Comparison of ENCODE assay signal across 25 mouse cellular contexts in the genomic region with DNA sequence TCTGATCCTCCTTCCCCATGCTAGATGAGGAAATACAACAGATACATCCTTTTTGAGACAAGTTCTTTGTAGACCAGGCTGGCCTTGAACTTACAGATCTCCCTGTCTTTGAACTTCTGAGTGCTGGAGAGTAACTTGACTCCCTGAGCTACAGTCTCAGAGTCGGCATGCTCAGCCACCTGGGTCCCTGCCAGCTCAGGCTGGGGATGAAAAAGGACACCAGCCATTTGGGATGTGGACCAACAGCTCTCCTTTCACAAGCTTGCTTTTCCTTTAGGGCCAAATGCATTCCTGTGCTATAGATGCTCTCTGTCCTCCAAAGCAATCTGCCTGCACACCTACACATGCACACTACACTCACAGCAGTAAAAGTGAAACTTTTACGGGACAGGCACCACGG. TPM values are rescaled to one million over a fixed set of nuclear protein-coding genes. Genes with fewer than 3 reads are reported as not detected.
DNase-seq lines count a peak whose midpoint lies in the region; ATAC-seq lines count a peak whose summit lies in the region.
"Had no signal": no experiment of that assay in that cellular context is flagged by ENCODE, and none has a peak within 500 bp of the region (broad histone marks: within the 10 kb centered on the region; RNA-seq: fewer than 3 reads in every experiment).

No protein-coding gene starts in this region.

- intact Hi-C loops in left cerebral cortex, postnatal 36 days (cut with DNase I) = no loop called here

- WGBS in intestine, embryonic 15.5 days = 46% methylated on average over 3 of the region's 3 CpGs
- WGBS in hindbrain, embryonic 11.5 days = 79% methylated on average over 3 of the region's 3 CpGs

- H3K27me3 ChIP-seq in intestine, embryonic 15.5 days (replicated peaks) = no peaks in the 10 kb centered on the region
- no peaks in the 10 kb centered on the region for H3K27me3 ChIP-seq in hindbrain, embryonic 11.5 days (ENCODE audit: control insufficient read depth, insufficient read depth, low read length)
- H3K27me3 ChIP-seq: embryonic facial prominence, embryonic 15.5 days; heart, embryonic 15.5 days; limb, embryonic 15.5 days; megakaryocyte, embryonic 14.5 days; midbrain, embryonic 15.5 days had no signal

- H3K36me3 ChIP-seq in intestine, embryonic 15.5 days = no peaks in the 10 kb centered on the region
- H3K36me3 ChIP-seq in hindbrain, embryonic 11.5 days (ENCODE audit: control insufficient read depth, insufficient read depth, low read length) = peaks cover 3% of the 10 kb centered on the region; the same call in 1 of the 2 replicates
- H3K36me3 ChIP-seq: midbrain, embryonic 15.5 days had no signal

- ATAC-seq in cerebellum, adult (ENCODE audit: insufficient number of reproducible peaks, low FRiP score, low TSS enrichment) = no peak
- no peak for ATAC-seq in intestine, embryonic 15.5 days
- ATAC-seq in hindbrain, embryonic 11.5 days (ENCODE audit: low FRiP score) = no peak
- ATAC-seq: inflammation-experienced regulatory T-cells, adult 6 months; midbrain, embryonic 15.5 days had no signal

- H3K4me1 ChIP-seq in intestine, embryonic 15.5 days (replicated peaks) = no peaks in the 10 kb centered on the region
- H3K4me1 ChIP-seq in hindbrain, embryonic 11.5 days (replicated peaks; ENCODE audit: control insufficient read depth, insufficient read depth, low read length) = no peaks in the 10 kb centered on the region
- H3K4me1 ChIP-seq: heart, embryonic 15.5 days; midbrain, embryonic 15.5 days had no signal

- H3K9me3 ChIP-seq in intestine, embryonic 15.5 days = no peaks in the 10 kb centered on the region
- H3K9me3 ChIP-seq in hindbrain, embryonic 11.5 days (ENCODE audit: control insufficient read depth, low read length) = no peaks in the 10 kb centered on the region
- H3K9me3 ChIP-seq: embryonic facial prominence, embryonic 15.5 days; heart, embryonic 15.5 days; limb, embryonic 15.5 days; megakaryocyte, embryonic 14.5 days; midbrain, embryonic 15.5 days had no signal

- no peak overlapping the region for H3K4me2 ChIP-seq in intestine, embryonic 15.5 days (replicated peaks)
- H3K4me2 ChIP-seq in hindbrain, embryonic 11.5 days (replicated peaks; ENCODE audit: low read depth, low read length) = no peak overlapping the region
- H3K4me2 ChIP-seq: embryonic facial prominence, embryonic 15.5 days; heart, embryonic 15.5 days; limb, embryonic 15.5 days; midbrain, embryonic 15.5 days had no signal

- H3K9ac ChIP-seq in intestine, embryonic 15.5 days = no peak overlapping the region
- H3K9ac ChIP-seq in hindbrain, embryonic 11.5 days (ENCODE audit: low read depth, low read length) = no peak overlapping the region
- H3K9ac ChIP-seq: embryonic facial prominence, embryonic 15.5 days; heart, embryonic 15.5 days; limb, embryonic 15.5 days; midbrain, embryonic 15.5 days had no signal

- H3K4me3 ChIP-seq in intestine, embryonic 15.5 days (replicated peaks) = no peak overlapping the region
- H3K4me3 ChIP-seq in hindbrain, embryonic 11.5 days (ENCODE audit: low read depth, low read length) = no peak overlapping the region
- H3K4me3 ChIP-seq: embryonic facial prominence, embryonic 15.5 days; heart, embryonic 15.5 days; limb, embryonic 15.5 days; megakaryocyte, embryonic 14.5 days; midbrain, embryonic 15.5 days had no signal

- peak; percentile 75 for DNase-seq in cerebellum, adult 11-12 months
- peak; percentile 71 for DNase-seq in brain, adult 2 months (ENCODE audit: low read depth, low spot score)
- peak; percentile 73 to 82 for DNase-seq in cerebellum, postnatal 25 days
- peak; percentile 66 for DNase-seq in gastrocnemius, postnatal 25 days
- DNase-seq in left cerebral cortex, postnatal 36 days (ENCODE audit: low spot score in 2 of 2) = no peak
- DNase-seq in hindbrain, embryonic 11.5 days (ENCODE audit: low spot score) = no peak
- DNase-seq: lung, postnatal 10 days had no signal

- H3K27ac ChIP-seq in intestine, embryonic 15.5 days = no peak overlapping the region
- H3K27ac ChIP-seq in hindbrain, embryonic 11.5 days (ENCODE audit: low read depth, low read length) = no peak overlapping the region
- H3K27ac ChIP-seq: embryonic facial prominence, embryonic 15.5 days; heart, embryonic 15.5 days; limb, embryonic 15.5 days; midbrain, embryonic 15.5 days; stomach, postnatal 0 days had no signal

RNA-seq across cellular contexts. Expression of gene Limd2, which starts 14.4 kb away (rescaled TPM):
- 1 to 10 TPM; 1.9 to 3.3 TPM for total RNA-seq in gastrocnemius, postnatal 25 days (2021)
- 100 to 1,000 TPM in 1 of 2 experiments, 10 to 100 TPM in 1; 98.5 to 104 TPM for total RNA-seq in left cerebral cortex, postnatal 36 days (2021)
- polyA plus RNA-seq in intestine, embryonic 15.5 days (2015; fragmentation: Nextera tagmentation; extraction: Ambion mirVana) = 94.0 and 108 TPM in 2 replicates
- 298 and 301 TPM in 2 replicates for polyA plus RNA-seq in hindbrain, embryonic 11.5 days (2014; fragmentation: Nextera tagmentation; extraction: Ambion mirVana)

RNA-seq across cellular contexts. Expression of gene Gm10840, which starts 14.4 kb away (rescaled TPM):
- not detected for total RNA-seq in gastrocnemius, postnatal 25 days (2021)
- not detected for total RNA-seq in left cerebral cortex, postnatal 36 days (2021)
- not detected in 2 replicates for polyA plus RNA-seq in intestine, embryonic 15.5 days (2015; fragmentation: Nextera tagmentation; extraction: Ambion mirVana)
- polyA plus RNA-seq in hindbrain, embryonic 11.5 days (2014; fragmentation: Nextera tagmentation; extraction: Ambion mirVana) = not detected in 2 replicates
- total RNA-seq: common myeloid progenitor, adult 5-6 weeks; heart, adult 18-20 months; layer of hippocampus, postnatal 25 days; left cerebral cortex, postnatal 14 days had no signal
- polyA plus RNA-seq: forebrain, embryonic 11.5 days; frontal cortex, adult 2 months; heart, embryonic 15.5 days; inflammation-experienced regulatory T-cells, adult 6 months; kidney, embryonic 14.5 days; large intestine, adult 2 months; liver, embryonic 16.5 days; stomach, postnatal 0 days had no signal

RNA-seq across cellular contexts. Expression of gene Strada, which starts 26.9 kb away (rescaled TPM):
- 10 to 100 TPM in 1 of 2 experiments, 1 to 10 TPM in 1; 9.8 to 10.2 TPM for total RNA-seq in gastrocnemius, postnatal 25 days (2021)
- 10 to 100 TPM; 26.6 to 31.2 TPM for total RNA-seq in left cerebral cortex, postnatal 36 days (2021)
- polyA plus RNA-seq in intestine, embryonic 15.5 days (2015; fragmentation: Nextera tagmentation; extraction: Ambion mirVana) = 14.0 and 14.9 TPM in 2 replicates
- polyA plus RNA-seq in hindbrain, embryonic 11.5 days (2014; fragmentation: Nextera tagmentation; extraction: Ambion mirVana) = 36.4 and 44.5 TPM in 2 replicates

RNA-seq across cellular contexts. Expression of gene Ccdc47, which starts 41.1 kb away (rescaled TPM):
- total RNA-seq in gastrocnemius, postnatal 25 days (2021) = 10 to 100 TPM; 58.1 to 69.1 TPM
- 10 to 100 TPM; 79.5 to 86.6 TPM for total RNA-seq in left cerebral cortex, postnatal 36 days (2021)
- polyA plus RNA-seq in intestine, embryonic 15.5 days (2015; fragmentation: Nextera tagmentation; extraction: Ambion mirVana) = 88.6 and 91.5 TPM in 2 replicates
- polyA plus RNA-seq in hindbrain, embryonic 11.5 days (2014; fragmentation: Nextera tagmentation; extraction: Ambion mirVana) = 65.7 and 72.3 TPM in 2 replicates

RNA-seq across cellular contexts. Expression of gene Ddx42, which starts 41.6 kb away (rescaled TPM):
- 10 to 100 TPM; 20.2 to 20.7 TPM for total RNA-seq in gastrocnemius, postnatal 25 days (2021)
- 10 to 100 TPM; 63.0 to 68.0 TPM for total RNA-seq in left cerebral cortex, postnatal 36 days (2021)
- 58.1 and 62.9 TPM in 2 replicates for polyA plus RNA-seq in intestine, embryonic 15.5 days (2015; fragmentation: Nextera tagmentation; extraction: Ambion mirVana)
- 91.4 and 103 TPM in 2 replicates for polyA plus RNA-seq in hindbrain, embryonic 11.5 days (2014; fragmentation: Nextera tagmentation; extraction: Ambion mirVana)

Comparison
In these comparisons a context has a peak if more than half of its experiments do, and no peak if none do; other contexts are left out.
1. DNase-seq: peak in cerebellum, adult 11-12 months (single experiment), brain, adult 2 months (single experiment), cerebellum, postnatal 25 days (2 of 2) and gastrocnemius, postnatal 25 days (single experiment); none in left cerebral cortex, postnatal 36 days (0 of 2) and hindbrain, embryonic 11.5 days (single experiment).
2. RNA of gene Limd2, which starts 14.4 kb away (total RNA-seq): 98.5 to 104 TPM in left cerebral cortex, postnatal 36 days; 1.9 to 3.3 TPM in gastrocnemius, postnatal 25 days; every median in the first group is over 10 times any median in the second.